In genomic region chr7:74256291-74256690, GRCm38 (mm10) we compare ENCODE assay signal across 21 mouse cellular contexts.
"Had no signal": no experiment of that assay in that cellular context is flagged by ENCODE, and none has a peak within 500 bp of the region (broad histone marks: within the 10 kb centered on the region; RNA-seq: fewer than 3 reads in every experiment).

No protein-coding gene starts in this region.

- H3K4me3 ChIP-seq: limb, embryonic 10.5 days; limb, embryonic 13.5 days; liver, embryonic 12.5 days; liver, embryonic 15.5 days; lung, embryonic 15.5 days; megakaryocyte, embryonic 14.5 days; midbrain, embryonic 10.5 days; midbrain, embryonic 13.5 days; myocyte; neural tube, embryonic 13.5 days had no signal

- DNase-seq: kidney, adult 18-20 months; kidney, adult 9 months; kidney, postnatal 14 days; kidney, postnatal 4 days; layer of hippocampus, adult 9-11 months; liver; lung, adult 18-20 months; lung, postnatal 10 days; lung, postnatal 36 days; thymus, postnatal 25 days had no signal

- H3K27me3 ChIP-seq: limb, embryonic 13.5 days; liver, embryonic 12.5 days; liver, embryonic 15.5 days; lung, embryonic 15.5 days; megakaryocyte, embryonic 14.5 days; midbrain, embryonic 13.5 days; neural tube, embryonic 13.5 days had no signal

- H3K27ac ChIP-seq: limb, embryonic 10.5 days; limb, embryonic 13.5 days; liver, embryonic 12.5 days; liver, embryonic 15.5 days; lung, embryonic 15.5 days; midbrain, embryonic 10.5 days; midbrain, embryonic 13.5 days; neural tube, embryonic 13.5 days had no signal

- H3K4me2 ChIP-seq: limb, embryonic 13.5 days; liver, embryonic 12.5 days; liver, embryonic 15.5 days; lung, embryonic 15.5 days; midbrain, embryonic 13.5 days; neural tube, embryonic 13.5 days had no signal

- H3K4me1 ChIP-seq: limb, embryonic 10.5 days; limb, embryonic 13.5 days; liver, embryonic 12.5 days; liver, embryonic 15.5 days; lung, embryonic 15.5 days; megakaryocyte, embryonic 14.5 days; midbrain, embryonic 10.5 days; midbrain, embryonic 13.5 days; neural tube, embryonic 13.5 days had no signal

- ATAC-seq: liver, embryonic 12.5 days; midbrain, embryonic 13.5 days; midbrain, embryonic 16.5 days had no signal

- H3K9ac ChIP-seq: limb, embryonic 13.5 days; liver, embryonic 12.5 days; liver, embryonic 15.5 days; lung, embryonic 15.5 days; midbrain, embryonic 13.5 days; neural tube, embryonic 13.5 days had no signal

- H3K36me3 ChIP-seq: limb, embryonic 10.5 days; limb, embryonic 13.5 days; liver, embryonic 12.5 days; liver, embryonic 15.5 days; lung, embryonic 15.5 days; midbrain, embryonic 10.5 days; midbrain, embryonic 13.5 days; neural tube, embryonic 13.5 days had no signal

- H3K9me3 ChIP-seq: limb, embryonic 10.5 days; limb, embryonic 13.5 days; liver, embryonic 12.5 days; liver, embryonic 15.5 days; lung, embryonic 15.5 days; midbrain, embryonic 10.5 days; midbrain, embryonic 13.5 days; neural tube, embryonic 13.5 days had no signal
